10 mouse cellular contexts compared by ENCODE assay signal in genomic region chr10:17213310-17214064, GRCm38 (mm10).
DNase-seq lines count a peak whose midpoint lies in the region; ATAC-seq lines count a peak whose summit lies in the region.
"Had no signal": no experiment of that assay in that cellular context is flagged by ENCODE, and none has a peak within 500 bp of the region (broad histone marks: within the 10 kb centered on the region; RNA-seq: fewer than 3 reads in every experiment).

No protein-coding gene starts in this region.

- intact Hi-C loops in heart, postnatal 36 days (cut with DNase I): no loop called here

- H3K4me1 ChIP-seq in heart, embryonic 16.5 days (ENCODE audit: control insufficient read depth, insufficient read depth, low read length): no peaks in the 10 kb centered on the region
- H3K4me1 ChIP-seq in hindbrain, embryonic 11.5 days (replicated peaks; ENCODE audit: control insufficient read depth, insufficient read depth, low read length): peaks cover 2% of the 10 kb centered on the region; the same call in 1 of the 2 replicates
- peaks cover 15% of the 10 kb centered on the region for H3K4me1 ChIP-seq in midbrain, embryonic 13.5 days (replicated peaks)

- no peaks in the 10 kb centered on the region for H3K9me3 ChIP-seq in heart, embryonic 16.5 days (replicated peaks; ENCODE audit: control insufficient read depth, low read length)
- H3K9me3 ChIP-seq in hindbrain, embryonic 11.5 days (ENCODE audit: control insufficient read depth, low read length): no peaks in the 10 kb centered on the region
- no peaks in the 10 kb centered on the region for H3K9me3 ChIP-seq in midbrain, embryonic 13.5 days
- H3K9me3 ChIP-seq: G1E; megakaryocyte, embryonic 14.5 days had no signal

- no peaks in the 10 kb centered on the region for H3K36me3 ChIP-seq in heart, embryonic 16.5 days (ENCODE audit: control insufficient read depth, insufficient read depth)
- no peaks in the 10 kb centered on the region for H3K36me3 ChIP-seq in hindbrain, embryonic 11.5 days (ENCODE audit: control insufficient read depth, insufficient read depth, low read length)
- H3K36me3 ChIP-seq in midbrain, embryonic 13.5 days: no peaks in the 10 kb centered on the region
- H3K36me3 ChIP-seq: G1E had no signal

- H3K27ac ChIP-seq in heart, embryonic 16.5 days (ENCODE audit: low read length): no peak overlapping the region; the same call in 1 of the 2 replicates
- H3K27ac ChIP-seq in hindbrain, embryonic 11.5 days (ENCODE audit: low read depth, low read length): peak overlapping the region; percentile 30; the same call in 1 of the 2 replicates
- H3K27ac ChIP-seq in midbrain, embryonic 13.5 days: no peak overlapping the region

- DNase-seq in heart, postnatal 36 days: no peak
- peak; percentile 29 for DNase-seq in ZHBTc4 (ENCODE audit: low read depth, low spot score)
- peak; percentile 38 for DNase-seq in hindbrain, embryonic 11.5 days (ENCODE audit: low spot score)
- no peak for DNase-seq in right cerebral cortex, postnatal 14 days
- DNase-seq in right cerebral cortex, postnatal 36 days (ENCODE audit: low spot score in 2 of 2): no peak
- no peak for DNase-seq in cerebellum, postnatal 36 days

- no peak overlapping the region for H3K4me3 ChIP-seq in heart, embryonic 16.5 days (ENCODE audit: low read length)
- H3K4me3 ChIP-seq in hindbrain, embryonic 11.5 days (ENCODE audit: low read depth, low read length): no peak overlapping the region
- no peak overlapping the region for H3K4me3 ChIP-seq in midbrain, embryonic 13.5 days (replicated peaks)
- H3K4me3 ChIP-seq: megakaryocyte, embryonic 14.5 days had no signal

- 44% methylated on average over 6 of the region's 7 CpGs for WGBS in heart, embryonic 16.5 days
- WGBS in hindbrain, embryonic 11.5 days: 44% methylated on average over 7 of the region's 7 CpGs
- 40% methylated on average over 7 of the region's 7 CpGs for WGBS in midbrain, embryonic 13.5 days

- H3K9ac ChIP-seq in heart, embryonic 16.5 days (ENCODE audit: low read length): no peak overlapping the region
- H3K9ac ChIP-seq in hindbrain, embryonic 11.5 days (ENCODE audit: low read depth, low read length): no peak overlapping the region
- H3K9ac ChIP-seq in midbrain, embryonic 13.5 days (replicated peaks): no peak overlapping the region

- 0 out of 2 replicates have a peak overlapping the region, but pooled peaks have one; percentile 8 for H3K4me2 ChIP-seq in heart, embryonic 16.5 days (ENCODE audit: low read depth, low read length)
- H3K4me2 ChIP-seq in hindbrain, embryonic 11.5 days (replicated peaks; ENCODE audit: low read depth, low read length): no peak overlapping the region
- H3K4me2 ChIP-seq in midbrain, embryonic 13.5 days (replicated peaks): peak overlapping the region; percentile 30; the same call in 1 of the 2 replicates

- no peaks in the 10 kb centered on the region for H3K27me3 ChIP-seq in heart, embryonic 16.5 days (ENCODE audit: control insufficient read depth, insufficient read depth, low read length)
- no peaks in the 10 kb centered on the region for H3K27me3 ChIP-seq in hindbrain, embryonic 11.5 days (ENCODE audit: control insufficient read depth, insufficient read depth, low read length)
- H3K27me3 ChIP-seq in midbrain, embryonic 13.5 days: no peaks in the 10 kb centered on the region
- H3K27me3 ChIP-seq: megakaryocyte, embryonic 14.5 days had no signal

- ATAC-seq in heart, embryonic 16.5 days (replicated peaks; ENCODE audit: extremely low read depth, insufficient read depth, low FRiP score): peak; percentile 18; the same call in 1 of the 2 replicates
- ATAC-seq in hindbrain, embryonic 11.5 days (ENCODE audit: low FRiP score): peak; percentile 47
- peak; percentile 74 for ATAC-seq in midbrain, embryonic 13.5 days

Comparison
In these comparisons a context has a peak if more than half of its experiments do, and no peak if none do; other contexts are left out.
1. ATAC-seq: peak in every context shown above with its lines; median percentile 74 in midbrain, embryonic 13.5 days; 47 in hindbrain, embryonic 11.5 days; 18 in heart, embryonic 16.5 days.
2. DNase-seq: peak in ZHBTc4 (single experiment) and hindbrain, embryonic 11.5 days (single experiment); none in heart, postnatal 36 days (0 of 2), right cerebral cortex, postnatal 14 days (single experiment), right cerebral cortex, postnatal 36 days (0 of 2) and cerebellum, postnatal 36 days (0 of 2).